Mouse (Mus musculus): ENCODE results near the gene Mindy4. TPM values are rescaled to one million over a fixed set of nuclear protein-coding genes. Genes with fewer than 3 reads are reported as not detected.

Mindy4 gene
- polyA plus RNA-seq, 1 experiment from 2014 or later, result 2.1 TPM

DNA sequence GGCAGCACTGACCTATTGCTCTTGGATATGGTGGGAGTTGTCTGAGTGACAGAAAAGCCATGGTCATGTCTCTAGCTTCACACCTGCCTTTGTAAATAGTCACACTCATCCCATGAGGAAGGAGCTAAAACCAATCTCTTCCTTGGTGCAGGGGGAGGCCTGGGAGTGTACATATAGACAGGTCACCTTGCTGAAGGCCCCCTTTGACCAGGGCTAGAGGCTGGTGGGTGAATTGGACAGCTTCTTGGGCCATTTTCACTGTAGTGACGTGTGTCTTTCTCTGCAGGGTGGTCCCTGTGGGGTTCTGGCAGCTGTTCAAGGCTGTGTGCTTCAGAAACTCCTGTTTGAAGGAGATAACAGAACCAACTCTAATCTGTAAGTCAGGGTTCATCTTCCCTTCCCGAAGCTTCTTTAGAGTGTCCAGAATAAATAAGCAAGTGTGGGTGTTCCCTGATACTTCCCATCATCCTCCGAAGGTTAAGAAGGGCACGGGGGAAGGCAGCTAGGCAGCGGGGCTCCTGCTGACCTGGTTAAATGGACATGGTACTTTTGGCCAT is 60.4 kb downstream of the Mindy4 start:
- no peak overlapping the region for H3K4me3 ChIP-seq
- H3K9ac ChIP-seq, result peak overlapping the region; percentile 52
- H3K4me2 ChIP-seq, result peak overlapping the region; percentile 48
- no peaks in the 10 kb centered on the region for H3K9me3 ChIP-seq (replicated peaks)
- peak overlapping the region; percentile 76 for H3K27ac ChIP-seq
- WGBS (ENCODE audit: insufficient replicate concordance), result 28% methylated on average over 5 of the region's 5 CpGs
- peaks cover 71% of the 10 kb centered on the region for H3K4me1 ChIP-seq
- ATAC-seq, result peak; percentile 89
- no peaks in the 10 kb centered on the region for H3K36me3 ChIP-seq
- no peaks in the 10 kb centered on the region for H3K27me3 ChIP-seq (replicated peaks)

DNA sequence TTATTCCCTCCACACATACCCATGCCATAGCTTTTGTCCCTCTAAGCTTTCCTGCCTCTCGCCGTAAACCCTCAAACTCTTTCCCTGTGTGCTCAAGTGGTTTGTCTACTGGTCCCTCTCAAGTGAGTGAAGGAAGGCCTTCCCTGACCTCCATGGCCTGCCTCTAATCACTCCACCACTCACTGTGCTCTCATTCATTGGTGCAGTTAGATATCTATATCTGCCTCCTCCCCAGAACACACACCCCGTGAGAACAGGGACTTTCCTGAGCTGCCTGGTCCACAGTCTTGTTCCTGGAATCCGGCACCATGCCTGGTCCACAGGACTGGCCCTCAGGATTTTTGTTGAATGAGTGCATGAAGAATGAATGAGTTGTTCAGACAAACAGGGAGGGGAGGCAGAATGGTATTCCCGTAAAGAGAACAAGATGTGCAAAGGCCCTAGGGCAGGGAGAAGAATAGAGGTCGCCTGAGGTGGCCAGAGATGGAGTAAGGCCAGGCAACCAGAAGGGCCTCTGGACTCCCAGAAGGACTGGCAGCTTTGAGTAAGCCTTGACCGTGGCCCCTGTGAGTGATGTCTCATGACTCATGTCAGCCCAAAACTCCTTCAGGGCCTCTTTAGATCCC is 61.7 kb downstream of the Mindy4 start:
- peak overlapping the region; percentile 48 for H3K4me2 ChIP-seq
- H3K9ac ChIP-seq, result peak overlapping the region; percentile 52
- H3K36me3 ChIP-seq, result no peaks in the 10 kb centered on the region
- H3K4me3 ChIP-seq, result no peak overlapping the region
- 68% methylated on average over 7 of the region's 7 CpGs for WGBS (ENCODE audit: insufficient replicate concordance)
- peak overlapping the region; percentile 76 for H3K27ac ChIP-seq
- H3K27me3 ChIP-seq (replicated peaks), result no peaks in the 10 kb centered on the region
- H3K4me1 ChIP-seq, result peaks cover 58% of the 10 kb centered on the region
- no peaks in the 10 kb centered on the region for H3K9me3 ChIP-seq (replicated peaks)
- peak; percentile 90 for ATAC-seq

DNA sequence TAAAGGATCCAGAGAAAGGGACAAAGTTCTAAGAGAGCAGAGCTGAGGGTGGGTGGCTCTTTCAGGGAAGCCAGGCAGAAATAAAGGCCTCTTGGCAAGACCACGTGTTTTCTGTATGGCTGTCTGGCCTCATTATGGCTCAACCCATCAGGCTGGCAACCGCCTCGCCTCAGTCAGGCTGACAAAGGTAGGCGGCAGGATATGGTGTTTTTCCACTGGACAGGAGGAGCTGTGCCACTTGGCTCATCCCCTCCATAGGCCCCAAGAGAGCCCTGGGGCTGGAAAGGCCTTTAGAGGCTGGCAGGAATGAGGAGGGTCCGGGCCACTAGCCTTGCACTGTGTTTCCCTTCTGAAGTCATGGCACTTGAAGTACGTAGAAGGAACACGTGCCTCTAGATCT is 69.8 kb downstream of the Mindy4 start:
- H3K27me3 ChIP-seq (replicated peaks), result no peaks in the 10 kb centered on the region
- no peaks in the 10 kb centered on the region for H3K36me3 ChIP-seq
- H3K27ac ChIP-seq, result no peak overlapping the region
- no peak overlapping the region for H3K4me3 ChIP-seq
- no peak for ATAC-seq
- WGBS (ENCODE audit: insufficient replicate concordance), result 79% methylated on average over 7 of the region's 7 CpGs
- peaks cover 20% of the 10 kb centered on the region for H3K4me1 ChIP-seq
- no peak overlapping the region for H3K4me2 ChIP-seq
- H3K9me3 ChIP-seq (replicated peaks), result no peaks in the 10 kb centered on the region
- H3K9ac ChIP-seq, result no peak overlapping the region

DNA sequence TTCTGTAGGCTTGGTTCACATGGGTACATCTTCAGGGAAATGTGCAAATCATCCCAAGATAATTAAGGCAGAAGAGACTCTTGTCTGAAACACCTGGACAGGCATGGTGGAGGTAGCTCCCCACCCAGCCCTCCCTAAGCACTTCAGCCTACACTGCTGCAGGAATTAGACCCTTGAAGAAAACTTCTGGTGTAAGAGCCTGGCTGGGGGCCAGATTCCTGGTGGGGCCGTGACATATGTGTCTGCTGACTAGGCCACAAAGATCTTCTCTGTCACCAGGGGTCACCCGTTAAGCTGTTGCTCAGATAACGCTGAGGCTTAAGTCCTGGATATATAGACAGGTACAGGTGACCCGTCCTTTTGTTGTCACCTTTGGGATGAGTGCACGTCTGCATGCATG is 70.3 kb downstream of the Mindy4 start:
- H3K27me3 ChIP-seq (replicated peaks), result no peaks in the 10 kb centered on the region
- no peak overlapping the region for H3K4me2 ChIP-seq
- WGBS (ENCODE audit: insufficient replicate concordance), result 66% methylated on average over 5 of the region's 5 CpGs
- no peaks in the 10 kb centered on the region for H3K9me3 ChIP-seq (replicated peaks)
- ATAC-seq, result no peak
- peaks cover 25% of the 10 kb centered on the region for H3K4me1 ChIP-seq
- H3K36me3 ChIP-seq, result no peaks in the 10 kb centered on the region
- H3K9ac ChIP-seq, result no peak overlapping the region
- H3K27ac ChIP-seq, result no peak overlapping the region
- H3K4me3 ChIP-seq, result no peak overlapping the region

DNA sequence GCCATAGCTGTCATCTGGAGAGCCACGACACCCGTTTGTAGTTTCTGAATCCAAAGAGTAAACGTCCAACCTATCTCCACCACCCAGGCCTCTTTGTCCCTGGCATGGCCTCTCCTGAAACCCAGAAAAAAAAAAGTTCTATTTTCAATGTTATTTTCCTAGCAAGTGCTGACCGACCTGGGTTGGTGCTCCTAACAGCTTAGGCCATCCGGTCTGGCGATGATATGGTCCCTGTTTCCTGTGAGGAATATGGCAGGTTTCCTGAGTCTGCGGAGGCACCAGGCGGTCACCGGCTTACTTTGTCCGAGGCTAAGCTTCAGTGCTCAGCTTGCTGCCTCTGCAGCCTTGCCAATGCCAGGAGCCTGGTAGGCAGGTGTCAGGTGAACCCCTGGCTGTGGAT is 71.8 kb downstream of the Mindy4 start:
- Histone ChIP-seq H3K36me3 (no peaks in the 10 kb centered on the region), H3K9me3 (replicated peaks) (no peaks in the 10 kb centered on the region), H3K9ac (no peak overlapping the region), H3K27me3 (replicated peaks) (no peaks in the 10 kb centered on the region), H3K4me3 (no peak overlapping the region), H3K27ac (peak overlapping the region; percentile 36; the same call in 1 of the 2 replicates), H3K4me1 (peaks cover 39% of the 10 kb centered on the region), H3K4me2 (0 out of 2 replicates have a peak overlapping the region, but pooled peaks have one; percentile 7)
- ATAC-seq, result no peak
- 62% methylated on average over 10 of the region's 10 CpGs for WGBS (ENCODE audit: insufficient replicate concordance)

DNA sequence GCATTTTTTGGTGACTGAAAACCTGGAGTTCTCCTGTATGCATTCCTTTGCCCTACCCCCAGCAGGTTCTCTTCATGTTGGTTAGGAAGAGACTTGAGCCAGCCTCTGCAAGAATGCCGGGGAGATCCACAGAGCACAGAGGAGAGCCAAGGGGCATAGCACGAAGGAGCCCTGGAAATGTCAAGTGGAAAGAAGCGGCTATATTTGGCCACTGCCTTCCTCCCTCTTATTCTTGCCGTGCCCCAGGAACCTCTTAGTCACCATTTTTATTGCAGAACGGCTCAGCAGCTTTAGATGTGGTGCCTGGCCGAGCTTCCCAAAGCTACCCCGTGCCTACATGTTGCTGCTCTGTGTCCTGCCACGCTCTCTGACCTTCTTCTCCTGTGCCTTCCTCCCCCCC is 72.6 kb downstream of the Mindy4 start:
- H3K9me3 ChIP-seq (replicated peaks), result no peaks in the 10 kb centered on the region
- ATAC-seq, result no peak
- no peak overlapping the region for H3K27ac ChIP-seq
- WGBS (ENCODE audit: insufficient replicate concordance), result 71% methylated on average over 8 of the region's 8 CpGs
- peaks cover 46% of the 10 kb centered on the region for H3K4me1 ChIP-seq
- no peak overlapping the region for H3K4me3 ChIP-seq
- no peak overlapping the region for H3K4me2 ChIP-seq
- H3K36me3 ChIP-seq, result no peaks in the 10 kb centered on the region
- no peak overlapping the region for H3K9ac ChIP-seq
- H3K27me3 ChIP-seq (replicated peaks), result no peaks in the 10 kb centered on the region

DNA sequence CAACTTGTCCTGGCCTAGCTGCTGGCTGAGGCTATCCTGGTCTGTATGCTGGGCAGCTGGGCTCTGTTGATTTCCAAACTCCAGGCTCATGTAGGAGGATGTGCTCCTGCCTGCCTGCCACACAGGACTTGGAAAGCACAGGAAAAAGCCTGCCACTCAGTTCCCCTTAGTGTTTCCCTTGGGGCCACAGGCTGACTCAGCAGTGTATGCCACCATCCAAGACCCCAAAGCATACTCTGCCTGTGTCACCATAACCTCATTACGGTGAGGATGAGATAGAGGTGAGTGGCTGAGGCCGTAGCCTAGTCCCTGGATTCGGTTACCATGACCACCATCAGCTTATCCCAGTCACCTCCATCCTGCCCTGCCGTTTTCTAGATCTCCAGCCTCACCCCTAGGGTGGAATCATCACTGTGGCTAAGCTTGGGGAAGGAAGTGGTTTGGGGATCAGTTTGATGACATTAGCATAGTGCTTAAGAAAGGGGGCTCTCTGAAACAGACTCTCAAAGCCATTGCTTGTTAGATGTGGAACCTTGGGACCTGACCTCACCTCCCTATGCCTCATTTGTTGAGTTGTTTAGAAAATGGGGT is 73.6 kb downstream of the Mindy4 start:
- Histone ChIP-seq H3K4me3 (no peak overlapping the region), H3K36me3 (no peaks in the 10 kb centered on the region), H3K9ac (no peak overlapping the region), H3K9me3 (replicated peaks) (no peaks in the 10 kb centered on the region), H3K27ac (no peak overlapping the region), H3K4me1 (peaks cover 46% of the 10 kb centered on the region), H3K27me3 (replicated peaks) (no peaks in the 10 kb centered on the region), H3K4me2 (no peak overlapping the region)
- ATAC-seq, result peak; percentile 13; the same call in 1 of the 2 replicates
- 33% methylated on average over 4 of the region's 4 CpGs for WGBS (ENCODE audit: insufficient replicate concordance)

DNA sequence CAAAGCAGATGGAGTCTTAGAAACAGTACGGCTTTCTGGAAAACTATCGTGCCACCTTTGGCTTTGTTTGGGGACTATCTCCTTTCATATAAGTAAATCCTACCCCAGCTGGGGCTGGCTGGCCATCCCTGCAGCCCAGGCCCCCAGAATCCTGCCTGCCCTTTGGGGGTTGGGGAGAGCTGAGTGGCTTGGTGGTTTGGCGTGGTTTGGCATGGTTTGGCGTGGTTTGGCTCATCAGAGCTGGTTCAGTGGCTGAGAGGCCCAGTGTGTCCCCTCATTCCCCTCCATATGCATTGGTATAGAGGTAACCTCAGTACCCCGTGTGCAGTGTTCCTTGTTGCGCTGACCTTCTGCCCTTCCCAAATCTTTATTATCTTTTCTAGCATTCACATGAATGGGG is 74.9 kb downstream of the Mindy4 start:
- no peak overlapping the region for H3K27ac ChIP-seq
- no peak overlapping the region for H3K4me2 ChIP-seq
- ATAC-seq, result no peak
- H3K4me1 ChIP-seq, result peaks cover 46% of the 10 kb centered on the region
- WGBS (ENCODE audit: insufficient replicate concordance), result 65% methylated on average over 6 of the region's 6 CpGs
- H3K9ac ChIP-seq, result no peak overlapping the region
- H3K9me3 ChIP-seq (replicated peaks), result no peaks in the 10 kb centered on the region; the same call in 1 of the 2 replicates
- no peaks in the 10 kb centered on the region for H3K36me3 ChIP-seq
- no peak overlapping the region for H3K4me3 ChIP-seq
- H3K27me3 ChIP-seq (replicated peaks), result no peaks in the 10 kb centered on the region

DNA sequence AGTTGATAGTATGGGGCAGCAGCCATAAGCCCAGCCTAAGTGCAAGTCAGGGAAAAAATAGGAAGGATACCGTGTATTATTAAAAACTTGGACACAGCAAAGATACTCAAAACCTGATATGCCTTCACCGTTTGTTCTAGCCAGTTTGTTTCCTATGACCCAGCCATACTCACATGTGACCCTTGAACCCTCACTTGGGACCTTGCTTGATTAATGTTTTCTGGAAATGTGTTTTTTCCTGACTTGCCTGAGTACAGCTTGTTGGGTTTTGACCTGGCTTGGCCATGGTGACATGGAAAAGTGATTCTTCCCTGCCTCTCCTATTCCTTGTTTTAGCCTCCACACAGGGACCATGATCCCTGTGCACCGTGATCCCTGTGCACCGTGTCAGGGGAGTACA is 75.3 kb downstream of the Mindy4 start:
- Histone ChIP-seq H3K27ac (no peak overlapping the region), H3K4me1 (peaks cover 46% of the 10 kb centered on the region), H3K4me2 (no peak overlapping the region), H3K27me3 (replicated peaks) (no peaks in the 10 kb centered on the region), H3K9me3 (replicated peaks) (no peaks in the 10 kb centered on the region; the same call in 1 of the 2 replicates), H3K36me3 (no peaks in the 10 kb centered on the region), H3K4me3 (no peak overlapping the region), H3K9ac (no peak overlapping the region)
- WGBS (ENCODE audit: insufficient replicate concordance), result 64% methylated on average over 4 of the region's 4 CpGs
- no peak for ATAC-seq

DNA sequence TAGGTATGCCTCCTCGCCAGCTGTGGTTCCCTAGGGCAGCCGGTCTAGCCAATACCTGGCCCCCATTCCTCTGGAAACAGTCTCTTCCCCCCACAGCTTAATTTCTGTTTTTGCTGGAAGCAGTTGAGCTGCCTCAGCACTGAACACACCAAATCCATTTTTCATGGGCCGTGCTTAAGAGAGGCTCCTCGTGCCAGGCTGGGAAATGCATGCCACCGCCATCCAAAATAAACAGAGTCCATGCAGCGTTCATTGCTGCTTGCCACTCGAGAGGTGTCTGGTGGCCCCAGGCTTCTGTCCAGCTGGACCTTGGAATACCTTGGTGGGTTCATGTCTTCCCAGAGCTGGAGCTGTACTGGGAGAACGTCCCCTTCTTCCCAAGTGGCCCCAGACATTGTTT is 77.8 kb downstream of the Mindy4 start:
- H3K4me3 ChIP-seq, result no peak overlapping the region
- H3K4me2 ChIP-seq, result no peak overlapping the region
- ATAC-seq, result no peak
- no peaks in the 10 kb centered on the region; the same call in 1 of the 2 replicates for H3K9me3 ChIP-seq (replicated peaks)
- H3K36me3 ChIP-seq, result no peaks in the 10 kb centered on the region
- H3K9ac ChIP-seq, result no peak overlapping the region
- no peaks in the 10 kb centered on the region for H3K27me3 ChIP-seq (replicated peaks)
- H3K27ac ChIP-seq, result no peak overlapping the region
- H3K4me1 ChIP-seq, result peaks cover 37% of the 10 kb centered on the region
- WGBS (ENCODE audit: insufficient replicate concordance), result 83% methylated on average over 8 of the region's 8 CpGs

DNA sequence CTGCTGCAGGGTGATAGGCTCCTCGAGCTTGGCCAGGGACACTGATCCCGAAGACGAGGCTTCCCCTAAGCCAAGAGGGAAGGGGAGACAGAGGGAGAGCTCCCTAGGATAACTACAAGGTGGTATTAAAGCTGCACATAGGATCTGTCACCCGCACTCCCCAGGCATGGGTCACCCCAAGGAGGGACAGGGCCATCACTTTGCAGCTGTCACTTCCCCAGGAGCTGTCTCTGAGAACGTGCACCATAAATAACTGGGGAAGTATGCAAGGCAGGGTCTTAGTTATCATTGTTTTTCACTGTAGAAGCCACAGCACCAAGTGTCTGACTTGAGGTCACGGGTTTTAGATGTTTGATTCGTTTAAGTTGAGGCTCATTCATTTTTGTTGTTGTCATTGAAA is 78.5 kb downstream of the Mindy4 start:
- H3K4me2 ChIP-seq, result no peak overlapping the region
- H3K27me3 ChIP-seq (replicated peaks), result no peaks in the 10 kb centered on the region
- no peak overlapping the region for H3K9ac ChIP-seq
- no peaks in the 10 kb centered on the region; the same call in 1 of the 2 replicates for H3K9me3 ChIP-seq (replicated peaks)
- H3K4me1 ChIP-seq, result peaks cover 38% of the 10 kb centered on the region
- H3K36me3 ChIP-seq, result no peaks in the 10 kb centered on the region
- no peak overlapping the region for H3K27ac ChIP-seq
- ATAC-seq, result no peak
- WGBS (ENCODE audit: insufficient replicate concordance), result 57% methylated on average over 7 of the region's 7 CpGs
- H3K4me3 ChIP-seq, result no peak overlapping the region

DNA sequence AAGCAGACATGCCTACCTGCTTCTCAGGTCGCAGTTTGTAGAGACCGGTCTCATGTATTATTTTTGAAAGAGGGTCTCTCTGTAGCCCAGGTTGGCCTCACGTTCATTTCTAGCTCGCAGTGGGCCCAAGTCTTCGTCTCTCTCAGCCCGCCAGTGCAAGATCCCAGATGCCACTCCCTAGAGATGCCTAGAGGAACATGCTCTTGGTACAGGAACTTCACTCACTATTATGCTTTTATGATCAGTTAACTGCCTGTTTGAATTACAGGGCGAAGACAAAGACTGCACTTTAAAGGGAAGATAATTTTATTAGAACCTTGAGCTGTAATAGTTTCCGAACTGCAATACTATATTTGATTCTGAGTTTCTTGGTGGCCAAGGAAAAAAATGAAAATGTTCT is 79.2 kb downstream of the Mindy4 start:
- no peaks in the 10 kb centered on the region; the same call in 1 of the 2 replicates for H3K9me3 ChIP-seq (replicated peaks)
- H3K4me3 ChIP-seq, result no peak overlapping the region
- H3K4me2 ChIP-seq, result no peak overlapping the region
- no peak for ATAC-seq
- H3K36me3 ChIP-seq, result no peaks in the 10 kb centered on the region
- peaks cover 36% of the 10 kb centered on the region for H3K4me1 ChIP-seq
- H3K27ac ChIP-seq, result no peak overlapping the region
- H3K27me3 ChIP-seq (replicated peaks), result no peaks in the 10 kb centered on the region
- 79% methylated on average over 8 of the region's 8 CpGs for WGBS (ENCODE audit: insufficient replicate concordance)
- no peak overlapping the region for H3K9ac ChIP-seq
